Mouse (Mus musculus): ENCODE results near the gene Drc7. TPM values are rescaled to one million over a fixed set of nuclear protein-coding genes. Genes with fewer than 3 reads are reported as not detected.

The Drc7 gene
- total and polyA plus RNA-seq, 2 experiments from 2014 or later, result 3.3 to 3.6 TPM

DNA sequence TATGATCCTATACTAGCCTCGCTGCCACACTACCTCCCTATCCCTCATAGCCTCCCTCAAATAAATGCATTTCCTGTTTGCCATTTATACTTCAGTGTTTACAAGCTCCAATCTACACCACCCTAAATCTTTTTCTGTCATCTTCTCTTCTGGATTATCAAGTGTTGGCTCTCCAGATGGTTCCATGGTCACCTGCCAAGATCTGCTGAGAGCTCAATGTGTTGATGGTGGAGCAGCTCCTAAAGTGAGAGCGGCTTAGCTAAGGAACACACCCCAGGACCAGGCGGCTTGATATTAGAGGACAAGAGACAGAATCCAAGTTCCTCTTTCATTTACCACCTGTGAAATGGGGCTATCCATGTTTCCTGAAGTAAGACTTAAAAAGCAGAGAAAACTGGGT lies 23.2 kb downstream of the Drc7 start:
- no peak overlapping the region for H3K27ac ChIP-seq
- DNase-seq (ENCODE audit: low spot score), result no peak
- no peak for ATAC-seq
- H3K9ac ChIP-seq (replicated peaks; ENCODE audit: low read length), result no peak overlapping the region
- H3K36me3 ChIP-seq (ENCODE audit: insufficient read depth, low read length), result peaks cover 4% of the 10 kb centered on the region; the same call in 1 of the 2 replicates
- no peak overlapping the region for H3K4me2 ChIP-seq (ENCODE audit: low read depth, low read length)
- H3K27me3 ChIP-seq (ENCODE audit: insufficient read depth, low read length), result no peaks in the 10 kb centered on the region
- no peaks in the 10 kb centered on the region for H3K9me3 ChIP-seq (ENCODE audit: low read length)
- peaks cover 8% of the 10 kb centered on the region; the same call in 1 of the 2 replicates for H3K4me1 ChIP-seq (ENCODE audit: insufficient read depth, low read length)
- no peak overlapping the region for H3K4me3 ChIP-seq (ENCODE audit: low read length)
- no peak for TF ChIP-seq CTCF (IDR thresholded peaks at IDR 0.05; ENCODE audit: low read depth)
- WGBS, result 77% methylated on average over 3 of the region's 3 CpGs

DNA sequence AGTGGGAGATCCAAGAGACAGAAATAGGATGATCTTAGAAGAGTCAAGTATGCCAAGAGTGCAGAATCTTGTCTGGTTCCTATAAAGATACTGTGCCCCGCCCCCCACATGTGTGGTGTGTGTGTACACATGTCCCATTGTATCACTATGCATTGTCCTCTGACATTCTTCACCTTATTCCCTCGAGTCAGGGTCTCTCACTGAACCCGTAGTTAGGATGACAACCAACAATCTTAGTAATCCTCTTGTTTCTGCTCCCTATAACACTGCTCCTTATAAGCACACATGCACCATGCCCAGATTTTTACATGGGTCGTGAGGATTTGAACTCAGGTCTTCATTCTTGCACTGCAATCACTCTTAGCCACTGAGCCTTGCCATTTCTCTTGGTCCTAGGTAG lies 24.4 kb downstream of the Drc7 start:
- no peak for TF ChIP-seq CTCF (IDR thresholded peaks at IDR 0.05; ENCODE audit: low read depth)
- no peaks in the 10 kb centered on the region for H3K27me3 ChIP-seq (ENCODE audit: insufficient read depth, low read length)
- no peak overlapping the region for H3K4me3 ChIP-seq (ENCODE audit: low read length)
- ATAC-seq (no peak), DNase-seq (ENCODE audit: low spot score) (no peak)
- no peak overlapping the region for H3K27ac ChIP-seq
- 85% methylated on average over 4 of the region's 4 CpGs for WGBS
- H3K9ac ChIP-seq (replicated peaks; ENCODE audit: low read length), result no peak overlapping the region
- H3K36me3 ChIP-seq (ENCODE audit: insufficient read depth, low read length), result peaks cover 9% of the 10 kb centered on the region; the same call in 1 of the 2 replicates
- no peaks in the 10 kb centered on the region for H3K9me3 ChIP-seq (ENCODE audit: low read length)
- H3K4me1 ChIP-seq (ENCODE audit: insufficient read depth, low read length), result peaks cover 8% of the 10 kb centered on the region; the same call in 1 of the 2 replicates
- no peak overlapping the region for H3K4me2 ChIP-seq (ENCODE audit: low read depth, low read length)

DNA sequence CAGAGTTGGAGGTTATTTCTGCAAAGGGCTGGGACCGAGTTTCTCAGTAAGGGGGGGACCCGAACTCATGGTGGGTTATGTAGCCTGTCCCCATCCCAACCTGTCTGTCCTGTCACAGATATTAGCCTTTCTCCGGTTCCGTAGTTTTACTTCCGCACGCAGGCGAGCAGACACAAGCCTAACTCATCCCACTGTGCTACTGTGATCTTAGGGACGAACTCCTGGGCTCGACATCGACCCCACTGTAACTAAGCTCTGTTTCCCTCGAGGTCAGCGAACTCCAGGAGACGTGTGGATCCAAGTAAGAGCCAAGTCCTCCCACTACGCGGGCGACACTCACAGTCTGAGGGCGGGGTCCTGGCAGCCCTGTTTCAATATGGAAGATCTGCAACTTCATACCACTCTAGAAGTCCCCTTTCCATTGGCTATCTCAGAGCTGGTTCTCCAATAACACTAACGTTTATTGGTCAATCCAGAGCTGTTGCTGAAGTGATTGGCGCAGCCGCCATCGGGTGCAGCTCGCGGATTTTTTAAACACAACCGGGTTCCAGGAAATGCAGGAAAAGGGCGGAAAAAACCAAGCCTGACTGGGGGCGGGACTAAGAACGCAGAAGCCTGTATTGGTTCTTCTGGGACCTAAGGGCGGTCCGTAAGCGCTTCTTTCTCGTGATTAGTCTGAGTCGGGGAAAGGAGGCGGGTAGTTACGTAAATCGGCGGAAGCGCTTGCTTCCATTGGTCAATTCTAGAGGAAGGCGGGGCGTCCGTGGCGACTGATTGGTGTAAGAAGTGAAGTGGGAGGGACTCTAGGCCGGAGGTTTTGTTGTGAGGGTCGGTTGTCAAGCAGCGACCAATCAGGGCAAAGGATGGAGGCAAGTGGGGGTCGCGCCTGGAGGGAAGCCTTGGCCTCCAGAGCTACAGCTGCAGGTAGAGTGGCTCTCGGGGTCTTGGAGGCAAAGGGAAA lies 25.8 kb downstream of the Drc7 start, which contains the start of gene Katnb1:
Gene Katnb1 (plus strand): TSS at position 806 of the 961 bp plus-strand sequence.
- WGBS, result under 1% methylated on average over 47 of the region's 47 CpGs

DNA sequence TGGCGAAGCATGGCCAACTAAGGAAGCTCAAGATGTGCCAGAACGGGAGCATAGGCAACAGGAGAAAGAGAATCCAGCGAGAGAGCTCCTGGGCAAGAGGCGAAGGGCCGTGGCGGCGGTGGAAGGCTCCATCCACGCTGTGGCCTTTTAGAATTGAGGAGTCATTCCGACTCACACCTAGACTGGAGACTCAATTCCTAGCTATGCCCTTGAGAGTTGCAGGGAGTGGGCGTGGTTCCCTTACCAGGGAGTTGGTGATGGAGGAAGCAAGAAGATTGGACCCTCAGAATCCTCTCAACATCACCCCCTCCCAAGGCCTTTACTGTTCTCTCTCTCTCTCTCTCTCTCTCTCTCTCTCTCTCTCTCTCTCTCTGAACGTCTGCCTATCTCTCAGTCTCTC lies 26.7 kb downstream of the Drc7 start:
- Histone ChIP-seq H3K27ac (peak overlapping the region; percentile 83), H3K27me3 (ENCODE audit: insufficient read depth, low read length) (no peaks in the 10 kb centered on the region), H3K4me1 (ENCODE audit: insufficient read depth, low read length) (peaks cover 8% of the 10 kb centered on the region; the same call in 1 of the 2 replicates), H3K4me3 (ENCODE audit: low read length) (peak overlapping the region; percentile 78), H3K9ac (replicated peaks; ENCODE audit: low read length) (peak overlapping the region; percentile 73), H3K4me2 (ENCODE audit: low read depth, low read length) (peak overlapping the region; percentile 91), H3K9me3 (ENCODE audit: low read length) (no peaks in the 10 kb centered on the region), H3K36me3 (ENCODE audit: insufficient read depth, low read length) (peaks cover 20% of the 10 kb centered on the region)
- no peak for ATAC-seq
- TF ChIP-seq CTCF (IDR thresholded peaks at IDR 0.05; ENCODE audit: low read depth), result no peak
- WGBS, result 8% methylated on average over 11 of the region's 11 CpGs
- peak; percentile 14 for DNase-seq (ENCODE audit: low spot score)

More for the DNA sequence above, 25.8 kb downstream of the Drc7 start, which contains the start of gene Katnb1:
- H3K4me2 ChIP-seq (ENCODE audit: low read depth, low read length), result peak within 1 kb of the TSS; percentile 91
- DNase-seq (ENCODE audit: low spot score) (peak; percentile 100), ATAC-seq (peak; percentile 98)
- peaks cover 17% of the 10 kb centered on the region; the same call in 1 of the 2 replicates for H3K36me3 ChIP-seq (ENCODE audit: insufficient read depth, low read length)
- H3K9me3 ChIP-seq (ENCODE audit: low read length), result no peaks in the 10 kb centered on the region
- peak within 1 kb of the TSS; percentile 78 for H3K4me3 ChIP-seq (ENCODE audit: low read length)
- TF ChIP-seq CTCF (IDR thresholded peaks at IDR 0.05; ENCODE audit: low read depth), result 0 out of 2 replicates have a peak, but pooled peaks have one; percentile 17
- peak within 1 kb of the TSS; percentile 83 for H3K27ac ChIP-seq
- peaks cover 8% of the 10 kb centered on the region; the same call in 1 of the 2 replicates for H3K4me1 ChIP-seq (ENCODE audit: insufficient read depth, low read length)
- peak within 1 kb of the TSS; percentile 73 for H3K9ac ChIP-seq (replicated peaks; ENCODE audit: low read length)
- no peaks in the 10 kb centered on the region for H3K27me3 ChIP-seq (ENCODE audit: insufficient read depth, low read length)

DNA sequence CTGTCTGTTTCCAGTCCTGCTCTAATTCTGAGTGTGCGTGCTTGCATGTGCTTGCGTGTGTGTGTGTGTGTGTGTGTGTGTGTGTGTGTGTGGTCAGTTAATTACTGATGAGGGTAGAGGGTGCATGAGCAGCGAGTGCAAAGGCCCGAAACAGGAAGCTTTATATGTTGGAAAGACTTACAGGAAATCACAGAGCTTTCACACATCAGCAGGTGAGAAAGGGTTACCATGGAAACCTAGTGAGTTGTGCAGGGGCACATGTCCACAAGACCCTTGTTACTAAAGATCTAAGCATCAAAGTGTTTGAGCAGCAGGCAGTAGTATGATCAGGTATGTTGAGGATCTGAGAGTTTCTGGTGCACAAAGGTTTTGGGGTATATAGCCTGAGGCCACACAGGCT lies 29.4 kb downstream of the Drc7 start:
- DNase-seq (ENCODE audit: low spot score), result no peak
- Histone ChIP-seq H3K4me1 (ENCODE audit: insufficient read depth, low read length) (peaks cover 8% of the 10 kb centered on the region; the same call in 1 of the 2 replicates), H3K36me3 (ENCODE audit: insufficient read depth, low read length) (peaks cover 41% of the 10 kb centered on the region), H3K27ac (no peak overlapping the region), H3K27me3 (ENCODE audit: insufficient read depth, low read length) (no peaks in the 10 kb centered on the region), H3K4me2 (ENCODE audit: low read depth, low read length) (no peak overlapping the region), H3K9me3 (ENCODE audit: low read length) (no peaks in the 10 kb centered on the region), H3K4me3 (ENCODE audit: low read length) (no peak overlapping the region), H3K9ac (replicated peaks; ENCODE audit: low read length) (no peak overlapping the region)
- 88% methylated on average over 4 of the region's 4 CpGs for WGBS
- no peak for ATAC-seq
- no peak for TF ChIP-seq CTCF (IDR thresholded peaks at IDR 0.05; ENCODE audit: low read depth)

DNA sequence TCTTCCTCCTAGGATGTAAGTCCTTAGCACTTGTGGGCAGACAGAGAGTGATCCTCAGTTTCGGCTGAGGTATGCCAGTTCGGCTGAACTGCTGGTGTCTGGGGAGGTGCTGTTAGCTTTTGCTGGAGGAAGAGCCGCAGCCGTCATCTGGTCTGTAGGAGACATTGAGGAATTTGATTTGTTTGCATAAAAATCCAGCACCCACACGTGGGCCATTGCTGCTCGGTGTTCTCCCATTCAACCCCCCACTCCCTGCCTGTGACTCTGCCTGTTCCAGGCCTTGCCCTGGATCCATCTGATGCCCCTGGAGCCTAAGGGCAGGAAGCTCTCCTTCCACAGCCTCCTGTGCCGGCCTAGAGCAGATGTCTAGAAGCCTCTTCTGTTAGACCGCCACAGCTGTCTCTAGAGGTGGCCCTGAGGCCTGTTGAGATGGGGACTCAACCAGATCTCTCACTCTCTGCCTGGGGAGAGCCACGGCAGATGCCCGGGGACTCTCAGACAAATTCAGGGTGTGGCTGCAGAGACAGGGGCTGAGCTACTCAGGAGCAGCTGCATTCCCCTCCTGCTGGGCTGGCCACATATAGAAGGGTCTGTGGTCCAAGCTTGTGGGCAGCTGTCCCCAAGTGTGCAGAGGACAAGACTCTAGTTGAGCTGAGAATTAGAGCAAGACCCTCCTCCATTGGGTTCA lies 30.0 kb downstream of the Drc7 start:
- no peak overlapping the region for H3K4me3 ChIP-seq (ENCODE audit: low read length)
- peaks cover 8% of the 10 kb centered on the region; the same call in 1 of the 2 replicates for H3K4me1 ChIP-seq (ENCODE audit: insufficient read depth, low read length)
- DNase-seq (ENCODE audit: low spot score), result no peak
- no peak for TF ChIP-seq CTCF (IDR thresholded peaks at IDR 0.05; ENCODE audit: low read depth)
- no peak overlapping the region for H3K4me2 ChIP-seq (ENCODE audit: low read depth, low read length)
- ATAC-seq, result no peak
- H3K9ac ChIP-seq (replicated peaks; ENCODE audit: low read length), result no peak overlapping the region
- peaks cover 46% of the 10 kb centered on the region for H3K36me3 ChIP-seq (ENCODE audit: insufficient read depth, low read length)
- H3K9me3 ChIP-seq (ENCODE audit: low read length), result no peaks in the 10 kb centered on the region
- no peak overlapping the region for H3K27ac ChIP-seq
- H3K27me3 ChIP-seq (ENCODE audit: insufficient read depth, low read length), result no peaks in the 10 kb centered on the region
- 88% methylated on average over 10 of the region's 10 CpGs for WGBS

All from hindbrain, postnatal 0 days (tissue).